Mouse (Mus musculus): Measurements from ENCODE around the gene Prickle3. TPM values are rescaled to one million over a fixed set of nuclear protein-coding genes. Genes with fewer than 3 reads are reported as not detected.
"Not testable (repeated sequence)": the region's sequence is repeated elsewhere in the genome, so short reads cannot be mapped to it uniquely, and the experiment has no call there.

Gene Prickle3
- total RNA-seq, 2 experiments from 2014 or later: 10.8 to 26.5 TPM

DNA sequence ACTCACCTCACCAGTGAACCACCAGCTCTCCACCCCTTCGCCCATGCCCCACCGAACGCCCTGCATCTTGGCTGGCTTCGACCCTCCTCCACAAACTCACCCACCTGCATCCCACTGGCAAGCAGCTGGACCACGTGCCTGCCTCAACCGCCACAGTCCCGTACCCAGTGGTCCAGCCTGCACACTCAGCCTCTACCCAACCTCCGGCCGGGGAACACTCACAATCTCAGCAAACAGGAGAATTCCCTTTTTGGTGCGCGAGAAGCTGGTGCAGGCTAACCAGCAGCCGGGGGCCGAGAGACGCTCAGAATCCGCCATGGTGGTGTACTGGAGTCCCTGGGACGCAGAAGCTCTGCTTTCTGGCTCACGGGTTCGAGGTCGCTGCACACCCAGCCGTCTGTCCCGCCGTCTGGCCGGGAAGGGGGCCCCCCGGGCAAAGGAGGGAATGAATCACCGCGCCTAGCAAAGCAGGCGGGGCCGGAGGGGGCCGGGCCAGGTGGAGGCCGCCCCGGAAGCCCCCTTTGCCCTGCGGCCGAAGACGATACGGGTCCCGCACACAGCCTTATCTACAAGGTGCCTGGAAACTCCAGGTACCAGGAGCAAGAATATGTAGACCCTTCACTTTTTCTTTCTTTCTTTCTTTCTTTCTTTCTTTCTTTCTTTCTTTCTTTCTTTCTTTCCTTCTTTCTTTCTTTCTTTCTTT, 14.0 kb downstream of the Prickle3 start, which contains the start of gene Plp2:
Plp2 (minus strand) TSS at position 470 of the 703 bp plus-strand sequence.
- peak; percentile 28 for DNase-seq (ENCODE audit: low spot score)

DNA sequence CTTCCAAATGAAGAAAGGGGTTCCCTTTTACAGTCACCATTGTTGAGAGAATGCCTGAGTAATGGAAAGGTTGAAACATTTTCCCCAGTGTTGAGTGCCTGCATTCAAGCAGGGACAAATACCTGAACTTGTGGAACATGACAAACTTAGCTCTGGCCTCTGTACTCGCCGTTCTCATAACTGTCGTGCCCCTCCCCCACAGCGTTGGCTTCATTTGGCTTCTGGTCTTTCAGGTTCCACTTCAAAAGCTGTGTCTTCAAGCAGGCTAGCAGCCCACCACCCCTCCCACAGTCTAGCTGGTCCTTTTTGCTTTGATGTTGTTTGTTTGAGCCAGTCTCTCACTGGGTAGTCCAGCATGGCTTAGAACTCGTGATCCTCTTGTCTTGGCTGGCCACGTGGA, 15.7 kb downstream of the Prickle3 start:
- peak; percentile 34 for DNase-seq (ENCODE audit: low spot score)

GRCm38 (mm10) chrX:7673578-7674281, 16.7 kb downstream of the Prickle3 start:
- DNase-seq (ENCODE audit: low spot score): no peak

- DNase-seq (ENCODE audit: low spot score): no peak
Observed at GRCm38 (mm10) chrX:7674284-7675000, 17.4 kb downstream of the Prickle3 start.

GRCm38 (mm10) chrX:7675001-7675380, 17.9 kb downstream of the Prickle3 start:
- DNase-seq (ENCODE audit: low spot score): no peak

DNA sequence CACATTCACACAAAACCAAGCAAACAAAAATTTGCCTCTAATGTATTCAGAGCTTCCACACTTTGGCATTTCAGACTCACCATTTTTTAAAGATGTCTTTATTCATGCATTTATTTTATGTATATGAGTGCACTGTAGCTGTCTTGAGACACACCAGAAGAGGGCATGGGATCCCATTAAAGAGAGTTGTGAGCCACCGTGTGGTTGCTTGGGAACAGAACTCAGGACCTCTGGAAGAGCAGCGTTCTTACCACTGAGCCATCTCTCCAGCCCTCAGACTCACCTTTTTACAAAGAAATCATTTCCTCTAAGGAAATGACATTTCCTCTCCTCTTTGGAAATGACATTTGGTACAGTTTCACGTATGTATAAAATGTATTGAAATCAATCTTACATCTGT, 21.9 kb downstream of the Prickle3 start:
- DNase-seq (ENCODE audit: low spot score): no peak

DNA sequence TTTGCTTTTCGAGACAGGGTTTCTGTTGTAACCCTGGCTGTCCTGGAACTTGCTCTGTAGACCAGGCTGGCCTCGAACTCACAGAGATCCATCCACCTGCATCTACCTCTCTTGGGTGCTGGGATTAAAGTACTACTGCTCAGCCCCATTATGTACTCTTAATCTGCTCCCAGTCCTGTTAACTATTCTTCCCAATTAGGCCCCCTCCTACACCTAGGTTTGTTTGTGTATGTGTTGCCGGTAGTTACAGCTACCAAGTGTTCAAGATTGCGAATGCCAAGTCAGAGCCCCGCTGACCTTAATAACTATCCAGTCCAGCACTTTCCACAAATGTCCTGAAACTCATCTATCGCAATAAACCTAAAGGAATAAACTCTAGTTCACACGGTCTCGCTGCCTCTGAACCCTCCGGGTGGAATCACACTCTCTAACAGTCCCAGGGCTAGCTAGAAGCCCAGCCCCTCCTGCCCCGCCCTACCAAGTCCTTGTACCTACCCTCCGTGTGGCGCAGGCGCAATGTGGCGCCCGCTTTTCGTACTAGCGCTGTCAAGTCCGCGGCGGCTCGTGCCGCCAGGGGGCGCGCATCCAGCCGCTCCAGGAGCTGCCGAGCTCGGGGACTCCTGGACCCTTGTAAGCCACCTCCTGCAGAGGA, 22.5 kb downstream of the Prickle3 start:
- DNase-seq (ENCODE audit: low spot score): peak; percentile 88

- no peak for DNase-seq (ENCODE audit: low spot score)
Observed at GRCm38 (mm10) chrX:7680057-7680412, 23.0 kb downstream of the Prickle3 start.

GRCm38 (mm10) chrX:7680864-7681263, 23.8 kb downstream of the Prickle3 start, which contains the start of gene Magix:
Magix (minus strand) TSS chrX:7681251.
- peak; percentile 46 for DNase-seq (ENCODE audit: low spot score)

DNA sequence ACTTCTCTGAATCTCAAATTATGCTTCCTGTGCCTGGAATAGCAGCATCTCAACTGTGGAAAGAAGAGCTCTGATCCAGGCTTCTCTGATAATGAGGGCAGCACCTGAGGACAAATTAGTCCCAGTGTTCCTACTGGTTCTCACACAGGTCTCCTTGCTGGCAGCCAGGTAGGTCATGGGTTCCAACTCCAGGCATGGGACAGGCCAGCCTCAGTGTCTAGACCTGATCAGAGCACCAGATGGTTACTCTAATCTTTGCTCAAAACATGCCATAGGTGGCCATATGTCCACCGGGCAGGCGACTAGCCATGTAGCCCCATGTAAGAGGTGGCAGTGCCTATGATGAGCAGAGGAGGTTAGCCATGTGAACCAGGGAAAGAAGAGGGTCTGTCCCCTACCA, 31.3 kb downstream of the Prickle3 start:
- no peak for DNase-seq (ENCODE audit: low spot score)

GRCm38 (mm10) chrX:7690486-7690885, 33.4 kb downstream of the Prickle3 start:
- no peak for DNase-seq (ENCODE audit: low spot score)

GRCm38 (mm10) chrX:7692862-7693261, 35.8 kb downstream of the Prickle3 start:
- peak; percentile 39 for DNase-seq (ENCODE audit: low spot score)

- DNase-seq (ENCODE audit: low spot score): no peak
Observed at GRCm38 (mm10) chrX:7696520-7696919, 39.5 kb downstream of the Prickle3 start.

DNA sequence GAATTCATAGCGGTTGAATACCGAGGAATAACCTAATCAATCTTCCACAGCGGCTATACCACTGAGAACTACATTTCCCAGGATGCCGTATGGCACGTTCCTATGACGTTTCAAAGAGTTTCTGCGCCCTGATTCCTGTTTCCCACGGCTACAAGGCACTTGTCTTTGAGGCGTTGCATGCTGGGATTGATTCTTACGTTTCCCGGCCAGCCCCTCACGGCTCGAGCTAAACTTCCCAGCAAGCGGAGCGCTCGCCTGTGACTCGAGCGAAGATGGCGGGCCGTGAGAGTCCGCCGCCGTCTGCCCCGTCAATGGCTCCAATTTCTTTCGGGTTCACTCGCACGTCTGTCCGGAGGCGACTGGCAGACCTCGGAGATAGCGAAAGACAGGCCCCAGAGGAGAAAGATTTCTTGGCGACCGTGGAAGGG, 39.9 kb downstream of the Prickle3 start, which contains the start of gene Gpkow:
Gpkow (plus strand) TSS at position 178 of the 428 bp plus-strand sequence.
- DNase-seq (ENCODE audit: low spot score): peak; percentile 86

DNA sequence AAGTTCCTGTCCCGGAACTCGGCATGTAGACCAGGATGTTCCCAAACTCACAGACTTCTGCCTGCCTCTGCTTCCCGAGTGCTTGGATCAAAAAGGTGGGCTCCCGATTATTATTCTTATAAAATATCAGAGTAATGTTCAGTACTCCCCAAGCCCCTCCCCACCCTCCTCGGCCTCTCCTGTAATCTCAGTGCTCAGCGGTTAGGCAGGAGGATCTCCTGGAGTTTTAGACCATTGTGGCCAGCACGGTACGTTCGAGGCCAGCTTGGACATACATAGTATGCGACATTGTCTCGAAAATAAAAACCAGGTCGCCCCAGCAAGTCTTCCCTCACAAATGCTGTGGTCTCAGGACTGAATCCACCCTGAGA, 56.7 kb downstream of the Prickle3 start:
- DNase-seq (ENCODE audit: low spot score): not testable (repeated sequence)

DNA sequence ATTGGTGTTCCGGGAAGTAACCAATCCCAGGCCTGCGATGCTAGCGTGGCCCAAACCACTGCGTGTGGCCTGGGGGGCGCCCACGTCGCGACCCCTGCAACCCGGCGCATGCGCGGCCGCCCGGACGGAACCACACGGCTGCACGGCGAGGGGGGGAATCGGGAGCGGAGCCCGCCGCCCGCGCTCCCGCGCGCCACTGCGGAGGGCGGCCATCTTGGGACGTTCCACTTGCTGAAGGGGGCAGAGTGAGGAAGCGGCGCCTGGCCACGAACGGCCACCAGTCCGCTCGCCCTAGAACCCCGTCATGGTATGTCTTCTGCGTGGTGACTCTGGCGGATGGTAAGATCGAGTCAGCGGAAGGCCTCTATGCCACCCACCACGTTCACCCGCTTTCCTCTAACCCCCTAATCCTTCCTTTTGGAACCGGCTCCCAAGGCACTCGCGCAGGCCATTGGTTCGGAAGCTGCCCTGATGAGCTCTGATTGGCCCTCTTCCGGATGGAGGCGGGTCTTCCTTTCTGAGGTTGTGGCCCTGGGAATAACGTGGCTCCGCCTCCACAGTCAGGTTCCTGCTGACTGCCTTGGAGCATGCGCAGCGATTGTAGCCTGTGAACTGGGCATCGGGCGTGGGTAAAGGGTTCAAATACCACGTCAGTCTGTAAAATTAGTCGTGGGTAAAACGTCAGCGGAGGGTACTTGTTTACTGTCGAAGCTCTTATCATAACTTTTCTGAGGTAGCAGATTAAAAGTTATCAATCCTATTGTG, 57.3 kb downstream of the Prickle3 start, which contains the start of gene Wdr45:
Wdr45 (plus strand) TSS at position 199 of the 765 bp plus-strand sequence.
- peak; percentile 94 for DNase-seq (ENCODE audit: low spot score)

- DNase-seq (ENCODE audit: low spot score): not testable (repeated sequence)
Observed at GRCm38 (mm10) chrX:7716058-7716457, 59.0 kb downstream of the Prickle3 start.

Measured in gastrocnemius, adult 18-20 months (tissue).